Mouse (Mus musculus): ENCODE results near the gene Gm3532.

Gene Gm3532

DNA sequence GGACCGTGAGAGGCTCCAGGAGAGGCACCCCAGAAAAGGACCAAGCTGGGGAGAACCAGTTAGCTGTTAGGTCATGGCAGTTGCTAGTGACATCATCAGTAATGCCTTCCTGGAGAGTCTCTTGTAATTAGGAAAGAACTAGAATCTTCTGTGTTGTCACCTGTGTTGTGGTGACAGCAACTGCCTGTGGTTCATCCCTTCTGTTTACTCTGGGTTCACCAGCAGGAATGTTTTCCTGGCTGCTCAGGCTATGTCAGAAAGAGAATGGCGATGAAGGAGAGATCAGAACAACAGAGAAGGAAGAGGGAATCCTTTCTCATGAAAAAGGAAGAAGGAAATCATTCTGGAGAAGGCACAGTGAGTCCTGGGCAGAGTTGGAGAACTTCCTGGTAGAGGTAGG is at the start of gene Gm3532:
Gene Gm3532, plus strand, starts transcription at position 301 of the 400 bp plus-strand sequence.
- no CpG with 5 or more reads among the region's 2 CpGs for WGBS

DNA sequence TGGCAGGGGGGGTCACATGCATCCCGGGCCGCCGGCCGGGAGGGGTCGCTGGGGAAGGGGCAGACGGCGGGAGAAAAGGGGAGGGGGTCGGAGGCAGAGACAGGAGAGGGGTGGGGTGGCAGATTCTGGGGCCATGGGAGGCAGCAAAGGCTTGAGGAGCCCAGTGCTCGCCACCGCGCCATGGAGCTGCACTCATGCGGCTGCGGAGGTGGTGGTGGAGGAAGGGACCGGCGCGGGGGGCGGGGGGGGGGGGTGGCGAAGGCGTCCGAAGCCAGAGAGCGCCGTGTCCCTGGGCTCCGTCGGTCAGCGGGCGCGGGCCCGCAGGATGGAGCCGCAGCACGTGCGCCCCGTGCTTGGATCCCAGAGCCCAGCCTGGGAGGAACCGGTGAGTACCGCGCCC is 36.9 kb upstream of the Gm3532 start, which contains the start of gene Gm3488:
Gene Gm3488, plus strand, starts transcription at position 301 of the 400 bp plus-strand sequence.
- no CpG with 5 or more reads among the region's 35 CpGs for WGBS
